Mouse (Mus musculus) testis, postnatal 14 days (tissue): ENCODE results near the gene Dner.
"Not testable (repeated sequence)": the region's sequence is repeated elsewhere in the genome, so short reads cannot be mapped to it uniquely, and the experiment has no call there.

Source experiments
- DNase-seq: peaks from one replicate; pipeline ENCODE4 v3.0.0; 2021; ENCODE audit warnings: low spot score

Gene Dner

DNA sequence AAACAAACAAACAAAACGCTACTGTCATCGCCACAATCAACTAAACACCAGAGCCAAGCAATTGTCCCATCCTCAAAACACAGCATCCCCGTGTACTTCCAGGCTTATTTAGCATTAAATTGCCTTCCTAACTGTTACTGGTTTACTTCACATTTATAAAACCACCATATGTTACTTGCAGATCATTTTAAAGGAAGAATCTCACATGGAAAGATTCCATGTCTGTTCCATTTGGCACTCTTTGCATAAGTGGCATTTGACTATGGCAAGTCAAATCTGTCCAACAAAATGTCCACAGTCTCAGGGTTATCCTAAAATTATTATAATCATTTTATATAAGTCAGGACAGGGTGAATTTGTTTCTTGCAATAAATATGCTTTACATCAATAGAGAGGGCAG, 299.2 kb downstream of the Dner start:
- no peak for DNase-seq

DNA sequence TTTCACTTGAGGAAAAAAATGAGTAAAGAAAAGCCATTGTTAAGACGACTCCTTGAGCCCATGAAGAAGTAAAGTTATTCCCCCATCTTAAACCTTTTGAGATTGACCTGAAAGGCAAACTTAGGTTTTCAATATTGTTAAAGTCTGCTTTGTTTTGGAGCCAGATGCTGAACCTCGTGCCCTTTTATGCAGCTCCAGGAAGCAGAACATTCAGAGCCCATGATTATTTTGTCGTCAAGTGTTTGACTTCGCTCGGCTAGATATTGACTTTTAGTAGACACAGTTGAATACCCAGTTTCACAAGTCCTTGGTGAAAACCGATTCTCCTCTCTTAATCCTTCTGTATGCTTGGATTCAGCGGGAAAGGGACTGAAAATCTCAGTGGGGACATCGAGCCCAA, 300.1 kb downstream of the Dner start:
- no peak for DNase-seq

DNA sequence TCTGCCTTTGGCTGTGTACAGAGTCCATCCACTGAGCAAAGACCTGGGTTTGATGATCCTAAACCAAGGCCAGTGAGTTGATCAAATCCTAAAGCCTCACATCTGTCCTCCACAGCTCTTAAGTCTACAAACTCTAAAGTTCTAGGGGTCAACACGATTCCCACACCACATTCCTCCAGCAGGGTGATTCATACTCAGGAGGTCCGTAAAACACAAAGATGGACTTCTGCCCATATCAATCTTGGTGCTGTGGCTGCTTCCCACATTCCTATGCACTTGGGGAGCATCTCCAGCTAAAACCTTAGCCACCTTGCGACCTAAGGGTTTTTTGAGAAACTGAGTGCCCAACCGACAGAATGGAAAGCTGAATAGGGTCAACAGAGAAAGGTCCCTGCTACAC, 305.1 kb downstream of the Dner start:
- DNase-seq, result no peak

DNA sequence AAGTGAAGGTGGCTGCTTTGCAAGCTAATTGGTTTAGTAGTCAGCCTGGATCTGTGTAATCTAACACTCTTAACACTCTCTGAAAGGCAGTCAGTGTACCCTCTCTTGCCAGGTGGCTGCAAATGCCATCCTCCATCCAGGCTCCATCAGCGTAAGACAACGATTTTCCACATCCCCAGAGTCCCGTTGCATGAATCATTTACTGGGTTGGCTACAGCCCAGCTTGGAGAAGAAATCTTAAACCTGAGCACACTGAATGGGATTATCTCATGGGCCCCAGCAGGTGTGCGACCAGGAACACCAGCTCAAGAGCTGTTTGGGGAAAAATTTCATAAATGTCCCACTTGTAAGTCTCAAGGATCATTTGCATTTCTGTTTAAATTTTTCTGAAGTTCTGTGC, 308.4 kb downstream of the Dner start:
- no peak for DNase-seq

DNA sequence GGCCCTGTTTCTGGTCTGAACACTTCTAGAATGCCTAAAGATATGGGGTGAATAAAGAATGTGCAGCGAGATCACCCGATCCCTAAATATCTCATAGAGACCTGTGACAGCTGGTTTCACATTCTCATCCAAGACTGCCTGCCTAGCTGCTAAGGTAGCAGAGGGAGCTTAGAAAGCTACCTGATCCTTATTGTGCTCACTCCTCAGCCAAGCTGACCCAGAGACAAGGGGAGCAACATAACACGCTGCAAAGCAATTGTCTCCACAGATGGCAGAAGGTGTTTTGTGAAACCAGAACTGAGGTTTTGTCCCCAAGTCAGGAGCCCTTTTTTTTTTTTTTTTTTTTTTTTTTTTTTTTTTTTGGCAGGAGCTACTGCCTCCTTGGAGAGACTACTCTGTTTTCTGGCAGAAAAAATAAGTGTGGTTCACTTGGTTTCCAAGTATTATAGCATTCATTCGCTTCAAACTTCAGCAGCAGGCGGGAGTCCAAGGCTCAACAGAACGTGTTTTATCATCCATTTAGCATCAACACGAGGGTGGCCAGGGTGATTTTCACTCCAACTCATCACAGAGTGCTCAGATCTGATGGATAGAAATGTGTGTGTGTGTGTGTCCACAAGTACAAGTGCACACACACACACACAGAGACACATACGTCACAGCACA, 309.4 kb downstream of the Dner start:
- DNase-seq, result no peak

DNA sequence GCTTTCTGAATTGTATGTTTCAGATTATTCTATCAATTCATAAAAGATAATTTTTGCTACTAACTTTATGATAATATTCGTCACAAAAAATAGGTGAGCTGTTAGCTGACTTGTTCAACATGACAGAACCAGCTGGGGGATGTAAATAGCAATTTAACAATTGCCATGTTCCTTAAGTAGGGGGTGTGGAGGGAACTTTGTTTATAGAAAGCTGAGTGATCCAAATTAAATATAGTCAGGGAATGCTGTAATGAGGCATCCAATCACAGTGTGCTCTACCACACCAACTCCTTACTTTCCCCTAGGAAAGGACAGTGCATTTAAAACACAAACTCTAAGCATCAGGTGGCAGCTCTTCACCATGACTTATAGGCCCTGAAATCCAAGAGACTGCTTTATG, 313.3 kb downstream of the Dner start:
- DNase-seq, result no peak

DNA sequence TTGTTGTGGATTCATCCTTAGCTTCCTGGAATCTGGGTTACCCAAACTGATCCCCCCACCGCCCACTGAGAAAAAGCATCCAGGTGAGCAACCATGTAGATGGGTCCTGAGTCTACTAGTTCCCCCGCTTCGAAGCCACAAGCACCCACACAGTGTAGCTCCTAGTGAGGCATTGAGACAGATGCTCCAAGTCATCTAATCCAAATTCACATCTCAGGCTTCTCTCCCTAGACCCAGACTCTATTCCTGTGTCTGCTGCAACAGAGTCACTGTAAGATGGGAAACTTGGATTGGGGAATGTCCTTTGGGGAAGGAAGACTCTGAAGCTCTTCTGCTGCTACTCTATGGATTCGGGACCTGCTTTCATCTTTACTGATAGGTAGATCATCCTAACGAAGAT, 314.0 kb downstream of the Dner start:
- DNase-seq, result no peak

DNA sequence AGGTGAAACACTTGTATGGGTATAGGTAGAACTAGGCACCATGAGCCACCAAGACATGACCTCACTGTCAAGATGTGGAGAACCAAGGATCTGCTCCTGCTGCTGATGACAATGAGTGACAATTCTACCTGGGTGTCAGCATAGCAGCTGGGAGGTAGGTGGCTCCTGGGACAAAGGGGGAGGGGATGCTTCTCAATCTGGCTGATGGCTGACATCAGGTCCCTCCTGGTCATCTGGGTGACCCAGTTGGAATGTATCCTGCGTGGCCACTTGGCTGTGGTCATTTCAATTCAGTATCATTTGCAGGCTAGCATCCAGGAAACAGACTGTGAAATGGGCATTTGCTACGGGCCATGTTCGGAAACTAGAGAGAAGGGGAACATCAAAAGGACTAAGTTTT, 315.1 kb downstream of the Dner start:
- no peak for DNase-seq

DNA sequence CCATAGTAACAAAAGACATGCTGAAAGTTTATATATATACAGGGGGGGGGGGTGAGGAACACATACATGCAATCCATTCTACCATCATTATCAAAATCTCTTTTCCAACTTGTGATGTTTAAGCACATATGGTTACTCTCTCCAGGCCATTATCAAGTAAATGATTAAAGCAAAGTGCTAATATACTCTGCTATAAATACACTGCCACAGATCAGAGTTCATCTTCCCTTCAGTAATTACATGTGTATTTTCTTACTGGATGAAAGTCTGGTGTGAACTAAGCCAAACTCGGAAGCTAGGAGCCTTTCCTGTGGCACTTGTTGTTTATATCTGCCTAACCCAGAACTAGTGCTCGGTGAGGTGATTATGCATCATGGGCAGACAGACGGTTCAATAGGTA, 328.3 kb downstream of the Dner start:
- no peak for DNase-seq

DNA sequence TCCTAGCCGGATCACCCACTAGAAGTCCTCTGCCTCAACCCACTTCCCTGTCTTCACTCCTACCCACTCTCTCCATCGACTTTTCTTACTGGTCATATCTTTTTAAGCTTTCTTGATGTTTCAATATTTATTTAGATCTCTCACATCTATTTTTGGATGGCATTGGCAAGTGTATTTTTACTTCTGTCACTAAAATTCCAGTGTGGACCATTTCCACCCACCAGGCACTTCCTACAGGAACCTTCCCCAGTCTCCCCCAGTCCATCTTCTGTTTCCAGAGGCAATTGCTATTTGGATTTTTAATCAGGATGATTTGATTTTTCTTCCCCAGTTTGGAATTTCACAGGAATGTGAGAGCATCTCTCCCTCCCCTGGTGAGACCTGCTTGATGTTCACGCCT, 329.5 kb downstream of the Dner start:
- DNase-seq, result no peak

DNA sequence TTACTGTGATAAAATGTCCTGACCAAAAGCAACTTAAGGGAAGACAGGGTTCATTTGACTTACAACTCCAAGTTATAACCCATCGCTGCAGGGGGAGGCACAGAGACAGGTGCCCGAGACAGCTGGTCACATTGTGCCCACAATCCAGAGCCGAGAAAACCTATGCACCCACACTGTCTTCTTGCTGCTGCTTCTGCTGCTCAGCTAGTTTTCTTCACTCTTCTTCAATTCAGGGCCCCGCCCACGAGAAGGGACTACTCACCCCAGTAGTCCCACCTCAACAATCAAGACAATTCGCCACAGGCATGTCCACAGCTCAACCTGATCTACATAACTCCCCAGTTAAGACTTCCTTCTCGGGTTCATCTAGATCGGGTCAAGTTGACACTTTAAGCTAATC, 332.1 kb downstream of the Dner start, which contains the start of gene Pid1:
Pid1 (minus strand) TSS at position 214 of the 400 bp plus-strand sequence.
- no peak for DNase-seq

DNA sequence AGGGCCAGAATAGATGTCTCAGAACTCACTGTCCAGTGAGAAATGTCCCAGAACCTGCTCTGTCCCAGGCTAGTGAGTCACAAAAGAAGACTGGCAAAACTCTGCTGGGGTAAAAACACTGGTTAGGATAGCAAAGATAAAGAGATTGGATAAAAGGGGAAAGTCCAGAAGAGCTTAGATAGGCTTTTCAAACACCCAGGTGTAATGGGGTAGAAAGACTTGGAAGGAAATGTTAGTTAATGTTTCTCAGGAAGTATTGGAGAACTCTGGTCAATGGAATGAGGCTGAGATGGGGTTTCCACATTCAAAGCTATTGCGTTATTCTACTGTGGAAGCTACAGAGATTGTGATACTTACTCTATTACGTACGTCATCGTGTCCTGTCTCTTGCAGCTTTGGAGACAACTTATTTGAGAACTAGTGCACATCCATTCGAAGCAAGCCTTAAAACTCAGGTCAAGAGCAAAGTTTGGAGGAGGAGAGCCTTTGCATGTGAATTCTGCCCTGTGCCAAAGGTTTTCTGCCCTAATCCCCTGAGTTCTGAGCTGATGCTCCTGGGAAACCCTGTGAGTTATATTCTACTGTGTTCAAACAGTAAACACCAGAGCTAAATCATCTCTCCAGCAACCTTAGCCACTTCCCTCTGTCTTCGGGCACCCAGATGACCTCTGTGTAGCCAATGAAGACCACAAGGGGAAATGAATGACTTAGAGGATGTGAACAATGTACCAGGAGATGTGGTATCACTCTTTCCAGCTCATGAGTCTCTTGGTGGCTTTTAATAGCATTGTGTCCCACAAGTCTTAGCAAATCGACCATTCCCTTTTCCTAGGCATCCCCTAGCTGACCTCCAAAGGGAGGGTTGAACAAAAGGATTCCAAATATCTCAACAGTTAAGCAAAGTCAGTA, 333.1 kb downstream of the Dner start:
- no peak for DNase-seq

DNA sequence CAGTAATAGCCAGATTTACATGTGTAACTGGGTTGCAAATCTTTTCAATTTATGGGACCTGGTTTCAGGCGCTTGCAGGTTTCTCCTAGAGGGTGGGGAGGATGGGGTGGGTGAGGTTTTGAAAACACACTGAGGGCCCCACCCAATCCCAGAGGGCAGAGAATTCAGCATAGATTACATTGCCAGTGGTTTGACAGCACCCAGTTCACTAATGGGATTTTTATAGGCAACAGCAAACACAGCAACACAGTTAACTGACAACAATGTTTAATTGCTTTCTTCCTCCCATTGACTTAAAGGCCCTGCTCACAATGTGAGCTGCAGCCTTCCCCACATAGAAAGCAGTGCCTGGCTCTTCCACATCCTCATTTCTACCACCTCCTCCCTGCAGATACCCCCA, 333.8 kb downstream of the Dner start:
- no peak for DNase-seq

DNA sequence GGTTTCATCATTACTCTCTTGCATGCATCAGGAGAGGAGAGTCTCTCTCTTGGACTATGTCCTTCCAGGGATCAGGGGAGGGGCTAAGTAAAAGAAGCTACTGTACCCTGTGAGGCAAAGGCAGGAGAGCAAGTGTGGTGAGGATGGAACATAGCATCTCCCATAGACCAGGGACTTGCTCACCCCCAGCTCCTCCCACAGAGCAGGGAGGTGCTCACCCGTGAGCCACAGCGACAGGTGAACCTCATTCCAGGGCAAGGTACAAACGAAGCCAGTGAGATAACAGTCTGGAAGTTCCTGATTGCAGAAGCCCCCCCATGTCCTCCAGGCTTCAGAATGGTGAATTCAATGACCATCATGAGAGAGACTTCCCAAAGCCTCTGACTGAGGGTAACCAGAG, 334.6 kb downstream of the Dner start:
- no peak for DNase-seq

DNA sequence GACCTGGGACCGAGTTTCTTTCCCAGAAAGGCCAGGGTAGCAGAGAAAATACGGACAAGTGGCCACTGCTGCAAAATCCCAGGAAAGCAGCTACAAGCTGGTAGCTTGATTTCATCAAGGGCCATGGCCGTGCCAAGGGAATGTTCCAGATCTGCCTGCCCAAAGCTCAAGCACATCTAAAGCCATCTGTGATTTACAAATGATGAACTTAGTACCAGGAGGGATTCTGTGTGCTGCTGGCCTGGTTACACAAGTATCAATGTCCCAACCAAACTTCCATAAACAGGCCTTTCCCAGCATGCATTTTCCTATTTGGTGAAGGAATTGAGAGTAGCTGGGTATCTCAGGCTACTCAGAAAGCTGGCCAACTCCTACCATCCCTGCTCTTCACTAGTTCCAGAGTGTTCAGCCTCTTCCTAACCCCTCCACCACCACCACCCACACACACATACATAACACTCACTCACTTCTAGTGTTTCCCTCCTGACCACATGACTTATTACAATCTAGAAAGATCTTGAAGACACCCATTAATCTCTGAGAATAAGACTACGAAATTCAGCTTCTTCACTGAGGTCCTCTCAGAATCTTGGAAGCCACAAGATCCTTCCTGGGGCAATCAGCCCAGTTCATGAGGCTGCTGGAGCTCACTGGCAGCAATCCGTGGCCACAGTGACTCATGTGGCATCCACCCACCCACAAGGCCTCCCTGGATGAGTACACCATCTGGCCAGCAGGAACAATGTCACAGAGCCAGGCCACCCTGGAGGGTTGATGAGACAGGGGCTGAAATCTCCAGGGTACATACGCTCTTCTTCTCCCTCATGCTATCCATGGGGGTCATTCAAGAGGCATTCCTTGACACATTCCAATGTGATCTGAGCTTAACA, 336.2 kb downstream of the Dner start:
- DNase-seq, result no peak

DNA sequence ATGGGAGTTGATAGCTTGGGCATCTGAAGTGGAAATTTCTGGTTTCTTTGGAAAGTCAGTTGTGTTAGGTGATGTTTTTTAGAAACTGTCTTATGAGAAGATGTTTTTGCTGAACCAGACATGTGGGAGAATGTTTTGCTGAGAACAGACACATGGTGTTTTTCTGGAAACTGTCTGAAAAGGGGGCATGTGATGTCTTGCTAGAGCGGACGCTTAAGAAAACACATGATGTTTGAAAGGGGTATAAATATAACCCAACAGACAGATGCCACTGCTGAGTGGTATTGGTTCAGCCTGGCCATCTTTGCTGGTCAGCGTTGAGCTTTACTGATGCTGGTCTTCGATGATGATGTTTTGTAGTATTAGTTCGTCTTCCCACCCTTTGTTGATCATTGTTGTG, 338.8 kb downstream of the Dner start:
- no peak for DNase-seq

DNA sequence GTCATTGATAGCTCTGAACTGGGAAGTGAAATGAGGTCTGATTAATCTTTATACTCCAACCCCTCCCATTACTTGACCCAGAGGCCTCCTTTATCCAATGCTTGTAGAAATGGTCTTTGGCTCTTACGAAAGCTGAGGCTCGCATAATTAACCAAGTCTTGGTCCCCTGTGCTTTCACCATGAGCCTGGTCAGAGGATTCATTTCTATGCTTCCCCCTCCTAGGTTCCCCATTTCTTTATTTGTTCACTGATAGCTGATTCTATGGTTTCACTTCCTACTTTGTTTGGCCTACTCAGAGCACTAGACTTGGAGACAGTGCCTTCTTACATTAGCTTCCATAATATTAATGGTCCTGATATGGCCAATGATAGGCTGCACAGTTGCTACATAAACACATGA, 345.8 kb downstream of the Dner start:
- no peak for DNase-seq

DNA sequence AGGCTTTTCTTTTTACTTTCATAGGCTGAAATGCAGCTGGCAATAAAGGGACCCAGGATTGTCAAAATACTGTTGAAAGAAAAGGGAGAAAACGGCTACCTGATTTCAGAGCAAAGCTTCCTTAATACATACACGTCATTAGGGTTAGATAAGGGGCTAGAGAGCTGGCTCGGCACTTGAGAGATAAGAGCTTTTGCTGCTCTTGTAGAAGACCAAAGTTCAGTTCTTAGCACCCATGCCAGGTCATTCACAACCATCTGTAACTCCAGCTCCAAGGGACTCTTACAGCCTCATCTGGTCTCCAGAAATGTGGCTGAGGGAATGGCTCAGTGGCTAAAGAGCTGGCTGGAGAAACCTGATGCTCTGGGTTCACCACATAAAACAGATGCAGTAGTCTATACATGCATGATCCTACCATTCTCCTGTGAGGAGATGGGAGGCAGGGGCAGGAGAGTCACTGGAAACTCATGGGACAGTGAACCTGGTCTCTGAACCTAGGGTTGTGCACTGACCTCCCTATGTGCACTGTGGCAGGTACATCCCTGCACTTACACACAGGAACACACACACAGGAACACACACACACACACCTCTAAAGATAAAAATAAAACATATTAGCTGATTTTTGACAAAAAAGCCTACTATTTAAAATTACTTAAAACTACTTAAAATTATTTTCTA, 348.1 kb downstream of the Dner start:
- DNase-seq, result no peak

DNA sequence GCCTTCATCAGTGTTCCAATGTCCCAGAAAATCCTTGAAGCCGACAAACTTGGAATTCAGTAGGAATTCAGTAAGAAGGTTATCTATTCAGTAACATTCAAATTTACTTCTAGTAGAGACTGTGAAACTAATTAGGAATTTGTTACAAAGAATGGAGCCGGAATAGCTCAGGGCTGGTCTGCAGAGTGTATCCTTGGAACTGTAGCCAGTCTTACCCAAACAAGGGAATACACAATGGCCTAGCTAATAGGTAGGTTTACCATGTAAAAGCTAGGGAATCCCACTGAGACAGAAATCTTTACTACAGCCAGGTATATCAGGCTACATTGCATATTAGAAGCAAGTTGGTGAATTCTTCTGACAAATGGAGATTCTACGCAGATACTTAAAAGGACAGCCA, 363.2 kb downstream of the Dner start:
- DNase-seq, result not testable (repeated sequence)

DNA sequence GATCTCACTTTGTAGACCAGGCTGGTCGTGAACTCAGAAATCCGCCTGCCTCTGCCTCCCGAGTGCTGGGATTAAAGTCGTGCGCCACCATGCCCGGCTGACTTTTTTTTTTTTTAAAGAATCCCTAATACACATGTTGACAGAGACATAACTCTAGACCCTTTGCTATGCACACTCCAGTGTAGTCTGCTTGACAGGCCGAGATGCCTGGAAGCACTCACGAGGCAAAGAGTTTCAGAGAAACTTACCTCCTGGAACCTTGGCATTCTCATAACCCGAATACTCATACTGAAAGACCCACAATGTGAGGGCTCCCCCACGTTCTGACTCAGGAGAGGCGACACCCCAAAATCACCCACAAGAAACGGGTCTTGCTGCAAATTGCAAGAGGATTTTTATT, 364.2 kb downstream of the Dner start:
- not testable (repeated sequence) for DNase-seq

DNA sequence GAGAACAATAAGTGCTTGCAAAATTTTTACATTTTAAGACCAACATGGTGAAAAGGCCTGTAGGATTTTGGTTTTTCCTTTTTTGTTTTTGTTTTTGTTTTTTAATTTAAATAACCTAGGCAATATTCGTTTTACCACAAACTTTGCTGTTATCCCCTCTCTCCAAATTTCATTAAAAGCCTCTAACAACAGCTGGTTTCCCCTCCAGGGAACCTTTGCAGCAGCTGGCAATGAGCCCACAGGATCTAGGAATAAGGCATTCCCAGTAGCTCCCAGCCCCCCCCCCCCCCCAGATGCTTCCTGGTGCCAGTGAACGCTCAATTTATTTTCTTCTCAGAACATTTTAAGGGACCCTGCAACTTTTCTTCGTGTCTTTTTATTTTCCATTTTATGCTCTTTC, 370.7 kb downstream of the Dner start:
- no peak for DNase-seq

DNA sequence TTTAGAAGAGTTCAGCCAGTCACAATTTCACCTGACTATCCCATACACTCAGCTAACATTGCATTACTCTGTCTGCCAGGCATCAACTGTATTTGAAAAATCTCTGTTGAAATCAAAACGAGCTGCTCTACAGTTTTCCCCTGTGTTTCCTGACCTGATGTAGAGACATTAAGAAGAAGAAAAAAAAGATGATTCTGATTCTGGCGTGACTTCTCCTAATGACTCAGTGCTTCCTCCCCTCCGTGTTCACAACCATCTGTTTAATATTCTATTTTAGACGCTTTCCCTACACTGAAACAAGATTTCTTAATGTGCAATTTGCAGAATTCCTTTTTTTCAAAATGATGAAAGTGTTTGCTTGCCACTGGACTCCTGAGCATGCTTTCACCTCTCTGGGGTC, 374.7 kb downstream of the Dner start:
- DNase-seq, result no peak
